In the genomic region with DNA sequence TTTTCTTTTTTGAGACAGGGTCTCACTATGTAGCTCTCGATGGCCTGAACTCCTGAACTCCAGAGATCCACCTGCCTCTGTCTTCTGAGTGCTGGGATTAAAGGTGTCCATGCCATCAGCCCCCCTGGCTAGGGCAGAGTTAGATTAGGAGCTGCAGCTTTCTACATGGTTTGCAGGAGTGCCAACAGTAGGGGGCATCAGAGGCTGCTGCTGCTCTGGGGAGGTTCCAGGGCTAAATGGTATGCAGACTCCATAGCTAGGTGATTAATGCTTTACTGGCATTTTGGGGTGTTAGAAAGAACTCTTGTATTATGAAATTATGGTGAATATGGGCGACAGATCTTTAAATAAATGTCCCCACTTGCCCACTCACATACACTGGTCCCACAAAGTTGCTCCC, we compare ENCODE assay signal across 10 mouse cellular contexts. TPM values are rescaled to one million over a fixed set of nuclear protein-coding genes. Genes with fewer than 3 reads are reported as not detected.
DNase-seq lines count a peak whose midpoint lies in the region; ATAC-seq and TF ChIP-seq lines count a peak whose summit lies in the region.
"Had no signal": no experiment of that assay in that cellular context is flagged by ENCODE, and none has a peak within 500 bp of the region (broad histone marks: within the 10 kb centered on the region; RNA-seq: fewer than 3 reads in every experiment).

No protein-coding gene starts in this region.

- no peak overlapping the region for H3K4me3 ChIP-seq in embryonic facial prominence, embryonic 11.5 days (ENCODE audit: low read depth, low read length)
- no peak overlapping the region for H3K4me3 ChIP-seq in liver, postnatal 0 days (ENCODE audit: low read depth, low read length)
- H3K4me3 ChIP-seq: heart, embryonic 15.5 days; megakaryocyte, embryonic 14.5 days had no signal

- peak; percentile 59 for TF ChIP-seq CTCF in liver, postnatal 0 days (IDR thresholded peaks at IDR 0.05; ENCODE audit: low read depth)

- no peak for ATAC-seq in frontal cortex, adult (ENCODE audit: low TSS enrichment)
- ATAC-seq in embryonic facial prominence, embryonic 11.5 days (replicated peaks; ENCODE audit: insufficient number of reproducible peaks, low FRiP score, low TSS enrichment, low read depth): no peak
- ATAC-seq in liver, postnatal 0 days: no peak

- H3K9ac ChIP-seq in embryonic facial prominence, embryonic 11.5 days (replicated peaks; ENCODE audit: low read length): no peak overlapping the region
- H3K9ac ChIP-seq in liver, postnatal 0 days (replicated peaks): no peak overlapping the region
- H3K9ac ChIP-seq: heart, embryonic 15.5 days had no signal

- H3K4me2 ChIP-seq in embryonic facial prominence, embryonic 11.5 days (ENCODE audit: low read depth, low read length): no peak overlapping the region
- H3K4me2 ChIP-seq in liver, postnatal 0 days (ENCODE audit: low read depth, low read length): no peak overlapping the region
- H3K4me2 ChIP-seq: heart, embryonic 15.5 days had no signal

- H3K9me3 ChIP-seq in embryonic facial prominence, embryonic 11.5 days (replicated peaks; ENCODE audit: control insufficient read depth, low read length): no peaks in the 10 kb centered on the region
- H3K9me3 ChIP-seq in liver, postnatal 0 days (ENCODE audit: low read length): no peaks in the 10 kb centered on the region
- H3K9me3 ChIP-seq: heart, embryonic 15.5 days had no signal

- no peaks in the 10 kb centered on the region for H3K4me1 ChIP-seq in embryonic facial prominence, embryonic 11.5 days (ENCODE audit: control insufficient read depth, insufficient read depth, low read length)
- H3K4me1 ChIP-seq in liver, postnatal 0 days (ENCODE audit: insufficient read depth): peaks cover 11% of the 10 kb centered on the region; the same call in 1 of the 2 replicates

- H3K27me3 ChIP-seq in embryonic facial prominence, embryonic 11.5 days (ENCODE audit: control insufficient read depth, insufficient read depth, low read length): no peaks in the 10 kb centered on the region; the same call in 1 of the 2 replicates
- H3K27me3 ChIP-seq in liver, postnatal 0 days (ENCODE audit: insufficient read depth, low read length): no peaks in the 10 kb centered on the region

- WGBS in embryonic facial prominence, embryonic 11.5 days: 52% methylated on average over 2 of the region's 2 CpGs
- 30% methylated on average over 2 of the region's 2 CpGs for WGBS in liver, postnatal 0 days (ENCODE audit: insufficient replicate concordance)

- TF ChIP-seq EP300 in liver, postnatal 0 days (IDR thresholded peaks at IDR 0.05; ENCODE audit: low read depth): no peak

- H3K27ac ChIP-seq in embryonic facial prominence, embryonic 11.5 days (replicated peaks; ENCODE audit: low read depth, low read length): no peak overlapping the region
- H3K27ac ChIP-seq in liver, postnatal 0 days (ENCODE audit: low read depth): no peak overlapping the region
- H3K27ac ChIP-seq: heart, embryonic 15.5 days had no signal

- DNase-seq in frontal cortex, adult 2 months (ENCODE audit: extremely low spot score in 1 of 2, low spot score in 1 of 2): peak; percentile 12 to 78
- peak; percentile 41 for DNase-seq in ovary, postnatal 14 days (ENCODE audit: low spot score)
- no peak for DNase-seq in ovary, postnatal 10 days (ENCODE audit: low spot score)
- peak; percentile 58 for DNase-seq in embryonic facial prominence, embryonic 11.5 days (ENCODE audit: low spot score)
- DNase-seq in liver, postnatal 0 days: peak; percentile 26
- DNase-seq in thymus, postnatal 0 days (ENCODE audit: low spot score): peak; percentile 18
- no peak for DNase-seq in gastrocnemius, postnatal 25 days

- no peaks in the 10 kb centered on the region for H3K36me3 ChIP-seq in embryonic facial prominence, embryonic 11.5 days (replicated peaks; ENCODE audit: control insufficient read depth, insufficient read depth, low read depth, low read length)
- no peaks in the 10 kb centered on the region for H3K36me3 ChIP-seq in liver, postnatal 0 days (replicated peaks; ENCODE audit: insufficient read depth, low read length)
- H3K36me3 ChIP-seq: heart, embryonic 15.5 days had no signal

RNA-seq across cellular contexts. Expression of a gene that starts 5.0 kb away (rescaled TPM):
- 2.5 and 2.6 TPM in 2 replicates for polyA plus RNA-seq in frontal cortex, adult 2 months (2012; rRNA removed)
- polyA plus RNA-seq in embryonic facial prominence, embryonic 11.5 days (2014; fragmentation: Nextera tagmentation; extraction: Ambion mirVana): 10.6 and 11.2 TPM in 2 replicates
- 4.1 TPM in 2 replicates for polyA plus RNA-seq in liver, postnatal 0 days (2015; fragmentation: Nextera tagmentation; extraction: Ambion mirVana)
- 8.3 and 10.0 TPM in 2 replicates for polyA plus RNA-seq in thymus, postnatal 0 days (2015; fragmentation: Nextera tagmentation; extraction: Ambion mirVana)
- 1 to 10 TPM; 1.9 to 2.5 TPM for total RNA-seq in gastrocnemius, postnatal 25 days (2021)

RNA-seq across cellular contexts. Expression of a gene that starts 33.8 kb away (rescaled TPM):
- polyA plus RNA-seq in frontal cortex, adult 2 months (2012; rRNA removed): 44.0 and 49.3 TPM in 2 replicates
- polyA plus RNA-seq in embryonic facial prominence, embryonic 11.5 days (2014; fragmentation: Nextera tagmentation; extraction: Ambion mirVana): 37.9 and 41.3 TPM in 2 replicates
- polyA plus RNA-seq in liver, postnatal 0 days (2015; fragmentation: Nextera tagmentation; extraction: Ambion mirVana): 7.1 and 8.2 TPM in 2 replicates
- 26.0 and 27.0 TPM in 2 replicates for polyA plus RNA-seq in thymus, postnatal 0 days (2015; fragmentation: Nextera tagmentation; extraction: Ambion mirVana)
- total RNA-seq in gastrocnemius, postnatal 25 days (2021): 10 to 100 TPM; 22.6 to 29.2 TPM

Comparison
In these comparisons a context has a peak if more than half of its experiments do, and no peak if none do; other contexts are left out.
1. DNase-seq: peak in frontal cortex, adult 2 months (2 of 2), ovary, postnatal 14 days (single experiment), embryonic facial prominence, embryonic 11.5 days (single experiment), liver, postnatal 0 days (single experiment) and thymus, postnatal 0 days (single experiment); none in ovary, postnatal 10 days (single experiment) and gastrocnemius, postnatal 25 days (single experiment).